Mouse (Mus musculus) ES-Bruce4 (cell line): ENCODE measurements around the gene Cfap299.

Experiments
- CTCF ChIP-seq: IDR thresholded peaks from one replicate; pipeline ENCODE4 v1.8.1; 2011; ENCODE audit warnings: low read depth, low read length
- EP300 ChIP-seq: IDR thresholded peaks from 2 replicates; pipeline ENCODE4 v1.6.1; 2011; ENCODE audit warnings: low read depth, low read length; ENCODE audit not compliant: insufficient read depth
- POLR2A ChIP-seq: IDR thresholded peaks from one replicate; pipeline ENCODE4 v1.8.1; 2011; ENCODE audit warnings: low read length; ENCODE audit not compliant: insufficient read depth

DNA sequence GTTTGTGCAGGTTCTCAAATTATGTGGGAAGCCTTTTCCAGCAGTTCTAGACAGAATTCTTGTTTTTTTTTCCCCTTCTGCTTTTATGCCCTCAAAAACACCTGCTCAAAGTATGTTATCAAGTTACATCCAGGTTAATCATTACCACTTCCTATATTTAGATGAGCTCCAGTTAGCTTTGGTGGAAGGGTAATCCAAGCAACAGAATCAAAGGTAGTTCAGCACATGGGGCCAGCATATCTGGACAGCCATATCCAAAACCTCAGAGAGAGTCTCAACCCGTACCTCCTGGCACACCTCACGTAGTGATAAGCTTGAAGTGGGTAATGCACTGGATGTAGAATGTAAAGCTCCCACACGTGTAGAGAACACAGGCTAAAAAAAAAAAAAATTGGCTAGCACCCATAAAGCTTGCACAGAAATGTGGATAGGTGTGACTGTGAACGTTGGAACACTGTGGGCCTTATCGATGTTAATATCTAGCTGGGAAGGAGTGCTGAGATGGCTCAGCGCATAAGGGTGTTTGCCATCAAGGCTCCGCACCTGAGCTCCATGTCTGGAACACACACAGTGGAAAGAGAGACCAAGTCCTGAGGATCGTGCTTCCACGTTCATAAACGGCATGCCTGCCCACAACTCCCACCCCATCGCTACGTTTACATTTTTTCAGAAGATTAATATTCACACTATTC lies 117.8 kb downstream of the Cfap299 start:
- TF ChIP-seq POLR2A (no peak), EP300 (no peak), CTCF (no peak)
